Mouse (Mus musculus): ENCODE results near the gene Foxi3.

Foxi3 gene

DNA sequence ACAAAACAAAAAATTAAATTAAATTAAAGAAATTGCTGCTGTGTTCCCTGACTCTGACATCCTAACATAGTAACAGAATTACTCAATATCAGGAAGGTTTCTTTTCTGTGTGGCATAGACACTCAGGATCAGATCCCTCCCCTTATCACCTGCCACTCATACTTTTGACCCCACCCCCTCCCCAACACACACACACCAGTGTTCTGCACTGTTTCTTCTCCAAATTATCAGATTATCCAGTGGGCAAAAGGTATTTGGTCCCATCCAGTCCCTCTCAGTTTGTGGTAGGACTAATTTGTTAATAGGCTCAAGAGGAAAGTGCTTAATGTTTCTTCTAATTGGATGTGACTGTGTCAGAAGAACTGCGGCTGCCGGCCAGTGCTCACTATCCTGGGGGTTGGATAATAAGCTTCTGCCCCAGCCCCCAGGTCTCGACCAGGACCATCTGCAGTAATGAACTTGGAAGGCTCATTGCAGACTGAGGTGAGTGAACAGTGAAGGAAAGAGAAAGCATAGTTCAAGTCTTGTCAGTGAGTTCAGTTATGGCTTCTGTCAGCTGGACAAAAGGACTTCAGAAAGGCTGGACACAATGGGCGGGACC, 39.9 kb downstream of the Foxi3 start:
- in situ Hi-C loops (cut with MboI): no loop called here

- in situ Hi-C loops (cut with MboI): no loop called here
Observed at GRCm38 (mm10) chr6:71002656-71003055, 46.3 kb downstream of the Foxi3 start.

GRCm38 (mm10) chr6:71004161-71004560, 47.8 kb downstream of the Foxi3 start:
- in situ Hi-C loops (cut with MboI): no loop called here

Data from mature B cell (primary cell).